Mouse (Mus musculus) G1E (cell line): ENCODE data around the gene Ufm1. TPM values are rescaled to one million over a fixed set of nuclear protein-coding genes. Genes with fewer than 3 reads are reported as not detected.

Experiments used
- ATAC-seq: 2 replicates; pipeline ENCODE4 v1.8.0; 2016; ENCODE audit warnings: mild to moderate bottlenecking; ENCODE audit not compliant: insufficient number of reproducible peaks, poor library complexity, low FRiP score, severe bottlenecking; ENCODE audit errors: extremely low read depth
- DNase-seq: peaks from one replicate; pipeline ENCODE4 v3.0.0; 2012; ENCODE audit warnings: low spot score
- H3K27me3 ChIP-seq: 2 replicates; pipeline ENCODE4 v1.6.1; 2012; ENCODE audit warnings: mild to moderate bottlenecking, low read length, inconsistent platforms; ENCODE audit not compliant: insufficient read depth
- H3K36me3 ChIP-seq: replicated peaks from 2 replicates; pipeline ENCODE3; 2012; ENCODE audit warnings: mild to moderate bottlenecking, inconsistent platforms
- H3K4me1 ChIP-seq: 2 replicates; pipeline ENCODE4 v1.6.1; 2012; ENCODE audit warnings: low read depth, low read length, inconsistent platforms, mixed read lengths; ENCODE audit not compliant: insufficient read depth
- H3K4me3 ChIP-seq: 2 replicates; pipeline ENCODE4 v1.5.1; 2012; ENCODE audit warnings: low read depth, mild to moderate bottlenecking, inconsistent platforms, low read length, moderate library complexity, mixed read lengths
- H3K9me3 ChIP-seq: replicated peaks from 2 replicates; pipeline ENCODE4 v1.6.1; 2012; ENCODE audit warnings: inconsistent platforms
- CTCF ChIP-seq: IDR thresholded peaks from 2 replicates; pipeline ENCODE4 v1.5.1; 2012; ENCODE audit warnings: low read depth, low read length, inconsistent platforms, mixed read lengths
- GATA1 ChIP-seq: IDR thresholded peaks from 2 replicates; pipeline ENCODE4 v1.6.1; 2012; ENCODE audit warnings: borderline replicate concordance, low read length, inconsistent platforms, mixed read lengths
- GATA2 ChIP-seq: IDR thresholded peaks from 2 replicates; pipeline ENCODE4 v1.6.1; 2012; ENCODE audit warnings: low read depth, low read length, inconsistent platforms, borderline replicate concordance
- POLR2AphosphoS5 ChIP-seq: IDR thresholded peaks from 2 replicates; pipeline ENCODE4 v1.6.1; 2012; ENCODE audit warnings: low read depth, low read length, inconsistent platforms; ENCODE audit not compliant: insufficient replicate concordance
- TAL1 ChIP-seq: conservative IDR thresholded peaks from 2 replicates; pipeline ENCODE4 v1.6.1; 2012; ENCODE audit warnings: low read depth, low read length, inconsistent platforms, mixed read lengths
- polyA plus RNA-seq: library from polyadenylated mRNA; stranded (reverse); fragments of >175 nt; gene quantifications from 2 replicates; pipeline ENCODE4 v1.2.3, GENCODE M21; 2012
- total RNA-seq, 2 experiments: library from RNA; stranded (forward) in 1 of 2; stranded (reverse) in 1 of 2; fragments of 200-1000 nt in 1 of 2; fragments of >200 nt in 1 of 2; fragmentation: Nextera tagmentation in 1 of 2; gene quantifications; 2 replicates each; pipeline ENCODE4 v1.2.3; 2014 to 2017

Gene Ufm1
- total RNA-seq (2014; fragmentation: Nextera tagmentation): 57.6 and 70.0 TPM in 2 replicates
- total RNA-seq (2017): 136 and 142 TPM in 2 replicates
- 4.5 and 5.5 TPM in 2 replicates for polyA plus RNA-seq

DNA sequence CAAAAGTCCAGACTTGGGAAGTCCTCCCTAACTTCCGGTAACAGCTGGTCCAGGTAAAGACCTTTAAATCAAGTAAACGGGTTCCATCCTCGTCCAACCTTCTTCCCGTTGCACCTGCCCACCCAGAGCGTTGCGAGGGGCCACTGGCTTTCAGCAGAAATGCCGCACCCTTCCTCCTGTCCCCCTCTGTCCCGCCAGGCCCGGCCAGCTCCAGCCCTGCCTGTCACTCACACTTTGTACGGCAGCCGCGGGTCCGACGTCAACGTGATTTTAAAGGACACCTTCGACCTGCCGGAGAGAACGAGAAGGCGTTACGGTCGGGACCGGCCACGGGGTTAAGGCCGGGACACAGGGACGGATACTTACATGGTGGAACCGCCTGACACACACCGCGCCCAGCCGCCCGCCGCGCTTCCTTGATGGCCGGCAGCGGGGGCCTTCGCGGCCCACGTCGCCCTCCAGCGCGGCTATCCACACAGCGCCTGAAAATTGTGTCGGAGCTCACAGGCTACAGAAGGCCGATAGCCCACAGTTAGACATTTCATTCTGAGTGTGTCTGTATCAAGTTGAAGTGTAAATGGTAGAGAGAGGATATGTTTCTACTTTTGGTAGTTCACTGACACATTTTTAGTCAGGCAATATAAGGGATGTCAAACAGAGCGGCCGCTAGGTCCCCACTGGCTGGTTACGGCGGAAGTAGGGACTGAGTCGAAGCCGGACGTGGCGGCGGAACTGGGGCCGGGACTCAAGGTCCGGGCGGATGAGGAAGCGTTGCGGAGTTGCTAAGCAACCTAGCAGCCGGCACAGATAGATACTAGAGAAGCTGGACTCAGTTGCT lies at the start of gene Ufm1:
Ufm1 (minus strand) TSS at position 448 of the 838 bp plus-strand sequence.
- no peaks in the 10 kb centered on the region for H3K27me3 ChIP-seq
- ATAC-seq (peak; percentile 100), DNase-seq (peak; percentile 91)
- TF ChIP-seq CTCF (no peak), GATA1 (no peak), TAL1 (no peak), POLR2AphosphoS5 (no peak), GATA2 (no peak)
- no peaks in the 10 kb centered on the region for H3K9me3 ChIP-seq
- peaks cover 15% of the 10 kb centered on the region for H3K4me1 ChIP-seq
- H3K4me3 ChIP-seq: peak within 1 kb of the TSS; percentile 98
- peaks cover 33% of the 10 kb centered on the region for H3K36me3 ChIP-seq

DNA sequence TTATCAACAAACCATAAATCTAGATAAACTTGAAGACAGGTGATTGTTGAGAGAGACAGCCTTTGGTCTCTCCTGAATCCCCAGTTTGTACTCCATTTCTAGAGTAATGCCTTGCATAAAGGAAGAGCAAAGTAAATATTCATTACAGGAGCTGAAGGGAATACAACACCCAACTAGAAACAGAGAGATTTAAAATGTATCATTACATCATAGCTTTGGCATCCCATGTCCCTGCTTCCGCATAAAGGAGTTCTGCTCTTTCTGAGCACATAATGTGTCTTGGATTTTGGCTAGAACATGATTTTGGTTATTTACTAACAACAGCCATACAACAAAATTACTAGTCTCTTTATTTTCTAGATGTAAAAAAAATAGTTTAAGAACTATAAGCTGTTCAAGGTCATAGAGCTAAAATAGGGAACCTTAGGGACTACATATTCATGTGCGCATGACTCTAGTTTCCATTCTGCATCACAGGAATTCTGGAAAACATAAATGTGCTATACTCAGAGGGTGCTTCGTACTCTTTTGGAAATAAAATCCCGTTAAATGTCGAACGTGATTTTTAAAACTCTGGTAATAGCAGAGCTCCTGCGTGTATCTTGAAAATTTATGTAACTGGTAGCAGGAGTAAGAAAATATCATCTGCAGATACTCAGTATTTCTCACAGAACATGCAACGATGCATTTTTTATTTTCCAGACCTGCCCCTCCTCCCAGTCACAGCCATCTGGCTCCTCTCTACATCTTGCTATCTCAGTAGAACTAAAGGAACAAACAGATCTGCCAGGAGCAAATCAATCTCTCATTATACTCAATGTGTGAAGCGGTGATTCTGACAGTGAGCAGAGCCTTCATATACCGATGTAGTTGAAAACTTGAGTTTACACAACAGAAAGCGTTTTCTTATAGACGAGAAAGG lies 27.2 kb upstream of the Ufm1 start:
- H3K27me3 ChIP-seq: no peaks in the 10 kb centered on the region
- no peaks in the 10 kb centered on the region for H3K4me1 ChIP-seq
- H3K4me3 ChIP-seq: no peak overlapping the region
- DNase-seq (no peak), ATAC-seq (no peak)
- TF ChIP-seq POLR2AphosphoS5 (no peak), CTCF (no peak), TAL1 (no peak), GATA2 (no peak), GATA1 (no peak)
- no peaks in the 10 kb centered on the region for H3K36me3 ChIP-seq
- H3K9me3 ChIP-seq: peaks cover 11% of the 10 kb centered on the region

DNA sequence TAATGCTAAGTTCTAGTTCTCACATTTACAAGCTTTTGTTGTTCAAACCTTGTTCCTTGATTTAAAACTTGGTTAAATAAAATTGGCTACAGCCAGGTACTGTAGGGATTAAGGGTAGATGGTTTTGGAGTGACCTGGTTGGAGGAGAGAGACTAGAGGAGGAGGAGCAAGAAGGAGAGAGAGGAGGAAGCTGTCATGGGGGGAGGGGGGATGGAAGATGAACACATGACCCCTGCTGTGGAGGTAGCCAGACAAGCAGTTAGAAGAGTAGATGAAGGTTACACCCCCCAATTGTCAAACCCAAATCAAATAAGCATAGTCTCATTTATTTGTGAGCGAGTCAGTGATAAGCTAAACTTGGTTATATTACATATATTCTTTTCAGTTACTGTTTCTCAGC lies 8.0 kb upstream of the Ufm1 start:
- ATAC-seq (no peak), DNase-seq (no peak)
- no peaks in the 10 kb centered on the region for H3K4me1 ChIP-seq
- no peak for TF ChIP-seq CTCF
- no peaks in the 10 kb centered on the region for H3K36me3 ChIP-seq
- no peak overlapping the region for H3K4me3 ChIP-seq
- H3K9me3 ChIP-seq: no peaks in the 10 kb centered on the region
- H3K27me3 ChIP-seq: no peaks in the 10 kb centered on the region

DNA sequence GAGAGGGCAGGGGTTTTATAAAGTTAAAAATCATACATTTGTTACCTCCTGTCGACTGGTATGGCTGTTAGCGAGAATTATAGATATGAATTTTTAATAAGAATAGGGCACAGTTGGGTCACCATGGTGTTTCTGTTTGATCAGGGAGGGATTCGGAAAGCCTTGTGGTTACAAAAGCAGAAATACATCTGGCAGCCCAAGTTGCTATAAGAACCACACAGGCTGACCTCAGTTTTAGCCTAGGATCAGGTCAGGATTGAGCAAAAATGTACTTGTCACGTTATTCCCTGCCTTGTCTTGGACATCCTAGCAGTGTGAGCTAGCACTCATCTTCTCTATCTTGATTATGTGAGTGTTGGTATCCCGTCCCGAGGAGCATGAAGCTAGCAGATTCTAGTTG lies 6.9 kb upstream of the Ufm1 start:
- TF ChIP-seq TAL1 (no peak), CTCF (no peak), GATA2 (no peak), POLR2AphosphoS5 (no peak), GATA1 (no peak)
- ATAC-seq (no peak), DNase-seq (no peak)
- Histone ChIP-seq H3K9me3 (no peaks in the 10 kb centered on the region), H3K36me3 (no peaks in the 10 kb centered on the region), H3K4me1 (no peaks in the 10 kb centered on the region), H3K27me3 (no peaks in the 10 kb centered on the region), H3K4me3 (no peak overlapping the region)

DNA sequence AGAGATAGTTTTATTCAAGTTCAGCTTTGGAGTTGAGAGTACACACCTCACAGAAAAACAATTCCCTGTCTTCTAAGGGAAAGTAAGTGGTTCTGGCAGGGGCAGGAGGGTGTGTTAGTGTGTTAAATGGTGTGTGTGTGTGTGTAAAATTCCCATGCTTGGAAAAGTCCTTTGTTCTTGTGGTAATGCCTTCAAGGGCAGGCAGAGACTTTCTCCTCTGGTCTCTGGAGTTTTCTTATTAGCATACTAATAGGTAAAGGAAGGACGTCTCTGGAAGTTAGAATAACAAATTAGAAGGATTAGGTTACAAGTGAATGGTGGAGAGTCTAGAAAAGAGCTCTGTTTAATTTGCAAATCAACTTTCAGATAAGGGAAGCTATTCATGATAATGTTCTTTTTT lies 5.6 kb upstream of the Ufm1 start:
- TF ChIP-seq GATA1 (no peak), GATA2 (no peak)
- Histone ChIP-seq H3K4me1 (peaks cover 2% of the 10 kb centered on the region; the same call in 1 of the 2 replicates), H3K27me3 (no peaks in the 10 kb centered on the region), H3K36me3 (no peaks in the 10 kb centered on the region), H3K9me3 (no peaks in the 10 kb centered on the region), H3K4me3 (no peak overlapping the region)
- ATAC-seq: no peak
- no peak for DNase-seq

DNA sequence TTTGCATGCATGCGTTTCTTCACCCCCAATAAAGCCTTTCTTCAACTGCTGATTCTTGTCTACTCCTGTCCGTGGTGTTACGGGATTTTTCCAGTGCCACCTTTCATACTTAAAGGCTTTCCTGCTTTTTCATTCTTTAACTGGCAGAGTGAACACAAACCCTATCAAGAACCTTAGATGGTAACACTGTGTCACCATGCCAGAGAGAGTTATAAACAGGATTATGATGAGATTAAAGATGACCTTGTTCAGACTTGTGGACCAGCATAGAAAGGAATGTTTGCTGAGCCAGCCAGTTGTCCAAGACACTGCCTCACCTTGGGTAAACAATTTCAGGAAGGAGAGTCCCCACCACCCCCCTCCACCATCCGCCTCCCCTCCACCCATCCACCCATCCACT lies 4.6 kb upstream of the Ufm1 start:
- Histone ChIP-seq H3K9me3 (no peaks in the 10 kb centered on the region), H3K36me3 (no peaks in the 10 kb centered on the region), H3K4me1 (peaks cover 3% of the 10 kb centered on the region; the same call in 1 of the 2 replicates), H3K4me3 (no peak overlapping the region), H3K27me3 (no peaks in the 10 kb centered on the region)
- ATAC-seq (no peak), DNase-seq (no peak)
- TF ChIP-seq GATA1: no peak
- TF ChIP-seq CTCF: no peak
- TF ChIP-seq TAL1: no peak
- no peak for TF ChIP-seq POLR2AphosphoS5
- TF ChIP-seq GATA2: no peak
